Mouse (Mus musculus): Measurements from ENCODE around the gene Capn13. TPM values are rescaled to one million over a fixed set of nuclear protein-coding genes. Genes with fewer than 3 reads are reported as not detected.
A peak's percentile ranks its signal among the peaks of the same experiment; 100 is the strongest.

The Capn13 gene
- total RNA-seq (2022), result not detected

- no peak for DNase-seq
These were observed at the start of gene Capn13 for GRCm38 (mm10) chr17:73400862-73401261. Capn13 (minus strand) TSS chr17:73400866.

- DNase-seq, result no peak
These were observed 48.4 kb upstream of the Capn13 start for GRCm38 (mm10) chr17:73449104-73449503.

DNA sequence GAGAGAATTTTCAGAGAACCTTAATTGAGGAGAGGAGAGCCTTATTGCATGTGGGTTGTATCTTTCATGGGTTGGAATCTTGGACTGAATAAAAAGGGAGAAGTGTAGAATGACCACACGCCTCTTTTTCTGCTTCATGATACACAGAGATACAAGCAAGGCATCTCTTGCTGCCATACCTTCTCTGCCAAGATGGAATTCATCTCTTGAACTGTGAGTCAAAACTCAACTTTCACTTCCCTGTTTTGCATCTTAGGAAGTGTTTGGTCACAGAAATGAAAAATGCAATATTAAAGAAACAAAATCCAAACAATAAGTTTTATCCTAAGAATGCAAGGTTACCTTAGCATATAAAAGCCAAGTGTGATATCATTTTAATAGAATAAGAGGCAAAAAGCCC is 40.1 kb upstream of the Capn13 start:
- no peak for DNase-seq

DNA sequence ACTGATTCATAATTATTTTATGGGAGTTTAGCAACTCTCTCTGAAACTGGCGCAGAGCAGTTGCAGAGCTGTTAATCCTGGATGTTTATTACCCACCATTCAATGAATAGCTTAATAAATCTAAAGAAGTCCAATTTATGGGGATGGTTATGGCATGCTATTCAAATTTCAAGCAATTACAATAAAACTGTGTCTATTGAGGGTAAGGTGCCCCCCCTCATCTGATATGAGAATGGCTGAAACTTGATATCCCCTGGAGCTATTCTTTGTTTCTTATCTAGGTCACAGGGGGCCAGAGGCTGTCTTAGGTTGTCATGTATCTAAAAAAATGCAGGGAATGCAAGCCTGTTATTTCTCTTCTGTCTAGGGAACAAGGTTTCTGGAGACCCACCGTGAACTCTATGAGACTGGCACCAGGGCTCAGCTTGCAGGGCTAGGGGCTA is 31.9 kb upstream of the Capn13 start:
- DNase-seq, result no peak

GRCm38 (mm10) chr17:73432058-73432457 is 31.4 kb upstream of the Capn13 start:
- no peak for DNase-seq

DNA sequence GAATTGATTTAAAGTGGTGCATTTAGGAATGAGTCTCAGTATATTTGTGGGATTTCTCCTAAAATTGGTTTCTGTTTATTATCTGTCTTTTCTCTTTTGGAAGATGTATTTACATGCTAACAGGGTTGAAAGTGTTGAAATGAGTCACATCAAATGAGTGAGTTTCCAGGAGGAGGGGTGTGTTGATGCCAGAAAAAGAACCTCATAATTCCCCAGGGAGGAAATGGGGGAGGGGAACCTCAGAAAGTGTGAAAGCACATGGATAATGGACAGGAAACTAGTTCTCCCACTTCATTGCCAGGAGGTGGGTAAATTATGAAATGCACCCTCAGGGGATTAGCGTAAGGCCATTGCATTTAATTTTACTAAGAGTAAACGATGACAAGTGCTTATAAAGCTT is 16.7 kb upstream of the Capn13 start:
- no peak for DNase-seq

DNA sequence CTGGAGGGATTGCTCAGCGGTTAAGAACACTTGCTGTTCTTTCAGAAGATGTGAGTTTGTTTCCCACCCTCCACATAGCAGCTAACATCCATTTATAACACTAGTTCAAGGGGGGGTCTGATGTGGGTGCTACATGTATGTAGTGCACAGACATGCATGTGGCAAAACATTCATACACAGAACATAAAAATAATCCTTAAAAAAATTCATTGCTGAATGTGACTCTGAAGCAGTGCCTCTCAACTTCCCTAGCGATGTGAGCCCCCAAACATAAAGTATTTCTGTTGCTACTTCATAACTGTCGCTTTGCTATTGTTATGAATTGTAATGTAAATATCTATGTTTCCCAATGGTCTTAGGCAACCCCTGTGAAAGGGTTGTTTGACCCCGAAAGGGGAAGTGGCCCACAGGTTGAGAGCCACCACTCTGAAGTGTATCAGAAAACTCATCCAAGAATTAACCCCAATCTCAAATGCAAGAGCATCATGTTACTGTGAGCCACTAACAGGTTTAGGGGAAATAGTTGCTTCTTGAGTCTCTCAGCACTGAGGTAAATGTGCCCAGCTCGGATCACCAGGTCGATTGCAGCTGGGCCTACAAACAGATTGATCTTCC is 15.6 kb upstream of the Capn13 start:
- DNase-seq, result no peak

DNA sequence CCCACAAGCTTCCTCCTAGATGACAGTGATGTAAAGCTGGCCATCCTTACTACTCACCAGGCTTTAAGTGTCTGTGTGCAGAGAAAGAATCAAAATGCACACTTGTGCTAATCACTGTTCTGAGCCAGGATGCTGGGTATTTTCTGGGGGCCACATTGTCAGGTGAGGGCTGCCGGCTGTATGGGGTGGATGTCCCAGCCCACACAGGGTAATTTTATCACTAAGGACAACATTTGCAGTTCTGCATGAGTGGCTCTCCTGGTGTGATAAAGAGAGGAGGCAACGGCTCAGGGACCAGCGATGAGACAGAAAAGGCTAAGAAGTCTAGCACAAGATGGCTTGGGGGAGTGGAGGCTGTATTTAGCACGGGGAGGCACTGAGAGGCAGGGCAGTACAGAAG is 11.2 kb upstream of the Capn13 start:
- DNase-seq, result no peak

GRCm38 (mm10) chr17:73401272-73401671 is 606 bp upstream of the Capn13 start:
- DNase-seq, result no peak

DNA sequence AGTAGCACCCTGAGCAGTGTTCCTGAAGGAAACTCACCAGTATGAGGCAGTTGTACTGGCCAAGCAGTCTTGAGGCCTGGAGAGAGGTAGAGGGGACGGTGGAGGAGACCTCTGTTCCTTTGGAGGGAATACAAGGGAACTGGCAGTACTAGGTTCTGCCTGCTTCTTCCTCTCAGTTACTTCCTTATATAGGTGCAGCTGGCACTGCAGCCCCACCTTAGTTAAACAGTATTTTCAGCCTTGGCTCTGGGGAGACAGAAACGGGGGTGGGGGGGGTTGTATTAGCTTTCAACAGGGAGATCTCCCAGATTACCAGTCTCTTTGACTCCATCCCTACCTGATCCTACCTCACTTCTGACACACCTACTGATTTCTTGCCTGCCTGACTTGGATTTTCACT is 1.5 kb downstream of the Capn13 start:
- no peak for DNase-seq

DNA sequence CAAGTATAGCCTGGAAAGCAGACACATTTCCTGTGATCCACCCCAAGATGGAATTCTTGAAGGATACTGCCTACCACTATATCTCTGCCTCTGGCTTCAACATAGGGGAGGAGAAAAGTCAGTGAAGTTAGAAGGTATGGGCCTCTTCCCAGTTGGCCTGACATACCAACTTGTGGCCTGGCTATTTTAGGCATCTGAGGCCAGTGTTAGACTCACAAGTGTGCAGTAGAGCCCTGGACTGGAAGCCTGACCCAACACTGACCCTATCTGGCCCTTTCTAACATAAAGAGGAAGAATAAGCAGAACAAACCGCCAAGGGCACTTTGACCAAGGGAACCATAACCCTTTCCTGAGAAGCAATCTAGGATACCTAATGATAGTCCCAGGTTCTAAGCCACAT is 7.3 kb downstream of the Capn13 start:
- no peak for DNase-seq

DNA sequence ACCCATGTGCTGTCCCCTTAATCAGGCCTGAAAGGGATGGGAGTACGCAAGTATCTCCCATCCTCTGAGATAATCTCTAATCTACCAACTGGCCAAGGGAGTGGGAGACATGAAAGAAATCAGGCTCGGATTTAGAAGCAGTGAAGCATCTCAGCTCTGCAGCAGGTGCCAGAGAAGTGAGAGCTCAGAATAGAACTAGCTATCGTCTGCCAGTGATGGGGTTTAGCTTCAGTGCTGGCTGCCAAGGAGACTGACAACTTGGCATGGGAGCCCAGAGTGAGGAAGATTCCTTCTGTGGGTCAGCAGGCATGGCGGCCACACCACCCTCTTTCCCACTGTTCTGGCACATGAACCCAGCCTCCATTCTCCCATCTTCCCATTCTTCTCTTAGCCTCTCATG is 8.9 kb downstream of the Capn13 start:
- DNase-seq, result no peak

- DNase-seq, result no peak
These were observed 10.2 kb downstream of the Capn13 start for GRCm38 (mm10) chr17:73390191-73391089.

DNA sequence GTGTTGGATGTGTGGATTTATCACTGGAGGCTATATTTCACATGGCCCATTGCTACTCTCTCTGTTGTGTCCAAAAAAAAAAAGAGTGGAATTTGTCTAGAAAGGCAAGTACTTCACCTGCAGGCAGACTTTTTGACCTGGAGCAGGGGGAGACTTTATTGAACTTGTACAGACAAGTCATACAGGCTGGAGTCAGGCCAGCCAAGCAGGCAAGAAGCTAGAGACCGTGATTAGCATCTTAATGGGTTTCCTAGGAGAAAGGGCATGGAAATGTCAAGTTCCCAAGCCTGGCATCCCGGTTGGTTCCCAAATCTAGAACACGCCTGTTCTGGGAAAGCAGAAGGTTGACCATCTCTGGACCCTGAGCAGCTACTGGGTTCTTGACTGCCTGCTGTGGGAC is 11.3 kb downstream of the Capn13 start:
- DNase-seq, result no peak

DNA sequence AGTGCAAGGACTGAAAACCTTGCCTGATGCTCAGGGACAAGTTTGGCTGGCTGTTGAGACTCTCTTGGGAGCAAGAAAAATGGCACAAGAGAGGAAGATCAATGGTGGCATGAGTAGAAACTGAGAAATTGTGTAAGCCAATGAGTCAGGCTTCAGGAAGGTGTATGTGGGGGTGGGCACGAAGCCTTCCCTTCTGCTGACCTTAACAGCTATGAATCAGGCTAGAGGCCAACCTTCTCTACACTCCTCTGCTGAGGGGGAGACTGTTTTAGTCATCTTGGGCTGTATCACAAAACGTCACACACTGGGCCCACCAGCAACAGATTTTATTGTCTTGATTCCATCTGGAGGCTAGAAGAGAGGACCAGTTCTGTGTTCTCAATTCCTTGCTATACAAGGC is 14.1 kb downstream of the Capn13 start:
- peak; percentile 23 for DNase-seq

DNA sequence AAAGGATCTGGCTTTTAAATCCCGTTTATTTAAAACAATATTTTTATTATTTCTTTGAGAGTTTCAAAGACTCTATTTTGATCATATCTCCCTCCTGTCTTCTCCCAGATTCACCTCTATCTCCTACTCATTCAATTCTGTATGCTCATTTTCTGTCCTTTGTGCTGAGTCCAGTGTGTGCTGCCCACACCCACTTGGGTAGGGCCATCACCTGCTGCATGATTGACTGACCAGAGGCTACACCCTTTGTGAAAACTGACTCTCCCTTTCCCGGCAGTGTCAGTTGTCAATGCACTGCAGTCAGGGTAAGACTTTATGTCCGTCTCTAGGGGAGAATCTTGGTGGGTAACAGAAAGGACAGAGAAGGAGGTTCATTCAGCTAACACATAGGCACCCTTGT is 14.7 kb downstream of the Capn13 start:
- no peak for DNase-seq

DNA sequence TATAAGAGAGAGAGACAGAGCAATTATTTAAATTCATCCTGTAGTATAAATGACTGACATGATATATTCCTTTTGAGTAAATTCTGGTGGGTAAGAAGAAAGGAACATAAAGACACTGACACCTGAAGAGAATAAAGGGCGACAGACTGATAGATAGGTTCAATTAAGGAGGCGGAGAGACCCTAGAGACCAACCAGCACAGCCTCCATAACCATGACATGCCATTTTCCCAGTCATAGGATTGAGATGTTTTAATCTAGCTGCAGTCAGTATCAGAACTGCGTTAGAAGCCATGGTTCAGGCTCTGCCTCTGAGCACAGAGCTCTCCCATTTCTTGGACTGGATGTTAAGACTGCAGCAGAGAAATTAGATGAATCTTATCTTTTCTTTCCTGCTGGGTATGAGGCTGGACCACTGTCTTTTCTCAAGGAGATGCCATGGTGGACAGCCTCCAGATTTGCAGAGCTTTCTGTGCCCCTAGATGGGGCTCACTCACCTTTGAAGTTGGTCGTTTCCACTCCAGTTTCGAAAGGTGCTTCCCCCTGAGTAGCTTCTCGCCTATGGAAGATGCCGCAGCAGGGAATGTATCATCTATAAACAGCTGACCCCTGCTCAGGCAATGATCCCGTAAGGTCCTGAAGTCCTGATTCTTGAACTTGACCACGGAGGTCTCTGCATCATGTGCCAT is 18.2 kb downstream of the Capn13 start:
- no peak for DNase-seq

- DNase-seq, result no peak
These were observed 19.0 kb downstream of the Capn13 start for GRCm38 (mm10) chr17:73381681-73382080.

- peak; percentile 82 for DNase-seq
These were observed 22.7 kb downstream of the Capn13 start for GRCm38 (mm10) chr17:73377778-73378484.

- no peak for DNase-seq
These were observed 33.3 kb downstream of the Capn13 start for GRCm38 (mm10) chr17:73367334-73367733.

- DNase-seq, result no peak
These were observed 39.6 kb downstream of the Capn13 start for GRCm38 (mm10) chr17:73361054-73361453.

GRCm38 (mm10) chr17:73343632-73344390 is 56.9 kb downstream of the Capn13 start:
- no peak for DNase-seq
